Mouse (Mus musculus): ENCODE data around the gene Arl6ip4. TPM values are rescaled to one million over a fixed set of nuclear protein-coding genes. Genes with fewer than 3 reads are reported as not detected.
A peak's percentile ranks its signal among the peaks of the same experiment; 100 is the strongest.

Arl6ip4 gene
- polyA plus RNA-seq, 1 experiment: 31.5 TPM

DNA sequence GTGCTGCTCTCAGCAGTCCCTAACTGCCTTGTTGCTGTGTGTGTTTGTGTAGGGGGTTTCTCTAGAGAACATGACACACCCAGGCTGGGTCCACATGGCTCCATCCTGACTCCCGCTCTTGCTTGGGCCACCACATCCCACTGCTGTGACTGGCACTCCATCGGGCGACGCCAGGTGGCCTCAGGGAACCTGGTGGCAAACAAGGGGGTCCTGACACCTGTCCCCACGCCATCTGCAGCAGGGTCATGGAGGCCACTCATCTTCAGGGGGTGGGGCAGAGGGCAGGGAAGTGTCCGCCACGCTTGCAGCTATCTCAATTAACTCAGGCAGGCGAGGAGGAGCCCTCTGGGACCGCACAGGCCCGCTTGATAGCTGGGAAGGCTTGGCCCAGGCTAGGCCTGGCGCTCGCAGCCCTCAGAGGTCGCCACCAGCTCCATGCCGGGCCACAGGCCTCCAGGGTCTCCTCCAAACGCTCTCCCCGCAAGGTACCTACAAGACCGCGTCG, 20.8 kb upstream of the Arl6ip4 start:
- Histone ChIP-seq H3K4me1 (ENCODE audit: control insufficient read depth, insufficient read depth, low read length) (peaks cover 9% of the 10 kb centered on the region), H3K36me3 (ENCODE audit: control insufficient read depth, insufficient read depth, low read length) (no peaks in the 10 kb centered on the region), H3K4me3 (ENCODE audit: insufficient read depth, low read depth, low read length) (peak overlapping the region; percentile 76), H3K27me3 (replicated peaks; ENCODE audit: control insufficient read depth, insufficient read depth, low read length) (no peaks in the 10 kb centered on the region), H3K27ac (ENCODE audit: insufficient read depth, low read depth, low read length) (peak overlapping the region; percentile 34)
- no peak for TF ChIP-seq CTCF (conservative IDR thresholded peaks at IDR 0.05; ENCODE audit: insufficient read depth, insufficient read length, low read depth, low read length)
- TF ChIP-seq POLR2A (IDR thresholded peaks at IDR 0.05; ENCODE audit: low read depth, low read length): no peak
- DNase-seq: no peak
- WGBS: 14% methylated on average over 19 of the region's 19 CpGs

DNA sequence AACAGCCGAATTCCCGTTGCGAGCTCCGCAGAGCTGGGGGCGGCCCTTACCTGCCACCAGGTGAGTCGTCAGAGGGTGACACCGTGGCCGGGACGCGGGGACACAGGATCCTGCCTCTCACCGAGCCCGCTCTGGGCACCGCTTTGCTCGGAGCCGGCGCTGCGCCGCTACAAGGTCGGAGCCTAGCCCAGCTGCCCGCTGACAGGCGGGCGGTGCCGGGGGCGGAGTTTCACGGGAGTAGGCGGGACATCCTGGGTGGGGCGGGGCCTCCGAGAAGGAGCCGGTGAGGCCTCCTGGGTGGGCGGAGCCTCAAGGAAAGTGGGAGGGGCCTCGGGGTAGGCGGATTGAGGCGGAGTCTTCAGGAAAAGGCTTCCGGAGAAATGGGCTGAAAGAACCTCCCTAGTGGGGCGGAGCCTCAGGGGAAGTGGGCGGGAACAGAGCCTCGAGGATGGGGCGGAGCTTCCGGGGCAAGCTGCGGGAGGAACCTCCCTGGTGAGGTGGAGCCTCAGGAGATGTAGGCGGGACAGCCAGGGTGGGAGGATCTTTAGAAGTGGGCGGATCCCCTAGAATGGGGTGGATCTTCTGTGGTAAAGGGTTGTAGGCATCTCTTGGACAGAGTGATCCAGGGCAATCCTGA, 20.2 kb upstream of the Arl6ip4 start, which contains the start of gene Abcb9:
Abcb9 (minus strand) TSS at position 203 of the 637 bp plus-strand sequence.
- Histone ChIP-seq H3K4me3 (ENCODE audit: insufficient read depth, low read depth, low read length) (peak within 1 kb of the TSS; percentile 76), H3K36me3 (ENCODE audit: control insufficient read depth, insufficient read depth, low read length) (no peaks in the 10 kb centered on the region), H3K27ac (ENCODE audit: insufficient read depth, low read depth, low read length) (peak within 1 kb of the TSS; percentile 34), H3K4me1 (ENCODE audit: control insufficient read depth, insufficient read depth, low read length) (peaks cover 9% of the 10 kb centered on the region), H3K27me3 (replicated peaks; ENCODE audit: control insufficient read depth, insufficient read depth, low read length) (no peaks in the 10 kb centered on the region)
- DNase-seq: peak; percentile 100
- TF ChIP-seq CTCF (conservative IDR thresholded peaks at IDR 0.05; ENCODE audit: insufficient read depth, insufficient read length, low read depth, low read length) (no peak), POLR2A (IDR thresholded peaks at IDR 0.05; ENCODE audit: low read depth, low read length) (peak; percentile 53)
- 1% methylated on average over 42 of the region's 42 CpGs for WGBS

DNA sequence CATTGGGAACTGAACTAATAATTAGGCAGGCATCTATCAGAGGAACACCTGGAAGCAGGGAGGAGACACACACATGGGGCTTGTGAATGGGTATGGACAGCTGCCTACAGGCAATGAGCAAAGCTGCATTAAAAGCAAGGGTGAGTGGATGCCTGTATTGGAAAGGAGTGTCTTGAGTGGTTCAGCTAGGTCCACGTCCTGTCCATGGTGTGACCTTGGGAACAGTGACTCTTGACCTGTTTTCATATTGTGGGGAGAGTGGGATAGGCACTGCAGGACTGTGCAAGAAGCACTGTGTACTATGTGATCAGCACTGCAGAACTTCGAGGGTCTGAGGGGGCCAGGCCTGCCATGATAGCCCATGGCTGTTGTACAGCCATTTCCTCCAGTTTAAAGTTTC, 17.0 kb upstream of the Arl6ip4 start:
- Histone ChIP-seq H3K27ac (ENCODE audit: insufficient read depth, low read depth, low read length) (no peak overlapping the region), H3K4me3 (ENCODE audit: insufficient read depth, low read depth, low read length) (no peak overlapping the region), H3K4me1 (ENCODE audit: control insufficient read depth, insufficient read depth, low read length) (0 out of 2 replicates have a peak, but pooled peaks cover 4% of the 10 kb centered on the region), H3K27me3 (replicated peaks; ENCODE audit: control insufficient read depth, insufficient read depth, low read length) (no peaks in the 10 kb centered on the region), H3K36me3 (ENCODE audit: control insufficient read depth, insufficient read depth, low read length) (no peaks in the 10 kb centered on the region)
- DNase-seq: no peak
- 86% methylated on average over 2 of the region's 2 CpGs for WGBS
- no peak for TF ChIP-seq CTCF (conservative IDR thresholded peaks at IDR 0.05; ENCODE audit: insufficient read depth, insufficient read length, low read depth, low read length)
- no peak for TF ChIP-seq POLR2A (IDR thresholded peaks at IDR 0.05; ENCODE audit: low read depth, low read length)

DNA sequence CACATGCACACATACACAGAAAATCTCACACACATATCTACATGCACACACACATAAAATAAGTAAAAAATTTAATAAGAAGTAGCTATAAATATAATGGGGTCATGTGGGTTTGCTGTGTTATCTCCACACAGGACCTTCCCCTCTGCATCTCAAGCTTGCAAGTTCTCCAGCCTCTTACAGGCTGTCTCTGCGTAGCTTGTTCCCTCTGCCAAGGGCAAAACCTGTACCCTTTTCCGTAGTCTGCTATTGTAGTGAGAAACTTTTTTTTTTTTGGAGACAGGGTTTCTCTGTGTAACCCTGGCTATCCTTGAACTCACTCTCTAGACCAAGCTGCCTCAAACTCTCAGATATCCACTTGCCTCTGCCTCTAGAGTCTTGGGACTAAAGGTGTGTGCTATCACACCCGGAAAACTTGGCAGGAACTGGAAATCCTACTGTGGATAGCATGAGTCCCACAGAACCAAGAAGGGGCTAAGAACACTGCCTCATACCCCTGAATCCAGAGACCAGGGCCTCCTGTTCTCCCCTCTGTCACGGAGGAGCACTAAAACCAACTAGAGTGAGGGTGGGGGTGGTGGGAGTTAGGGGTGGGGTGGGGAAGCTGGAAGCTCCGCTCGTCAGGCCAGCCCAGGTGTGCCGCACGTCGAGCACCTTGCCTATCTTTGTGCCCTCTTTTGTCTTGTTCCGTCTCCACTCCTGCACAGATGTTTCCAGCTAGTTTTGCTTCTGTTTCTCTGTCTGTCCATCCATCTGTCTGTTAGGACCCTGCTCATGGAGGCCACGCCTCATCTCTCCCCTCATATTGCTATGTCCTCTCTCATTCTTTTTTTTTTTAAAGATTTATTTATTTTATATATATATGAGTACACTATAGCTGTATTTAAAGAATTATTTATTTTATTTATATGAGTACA, 15.5 kb upstream of the Arl6ip4 start:
- Histone ChIP-seq H3K4me3 (ENCODE audit: insufficient read depth, low read depth, low read length) (no peak overlapping the region), H3K27me3 (replicated peaks; ENCODE audit: control insufficient read depth, insufficient read depth, low read length) (no peaks in the 10 kb centered on the region), H3K4me1 (ENCODE audit: control insufficient read depth, insufficient read depth, low read length) (no peaks in the 10 kb centered on the region), H3K27ac (ENCODE audit: insufficient read depth, low read depth, low read length) (no peak overlapping the region), H3K36me3 (ENCODE audit: control insufficient read depth, insufficient read depth, low read length) (no peaks in the 10 kb centered on the region)
- no peak for DNase-seq
- 91% methylated on average over 11 of the region's 11 CpGs for WGBS
- TF ChIP-seq CTCF (conservative IDR thresholded peaks at IDR 0.05; ENCODE audit: insufficient read depth, insufficient read length, low read depth, low read length) (no peak), POLR2A (IDR thresholded peaks at IDR 0.05; ENCODE audit: low read depth, low read length) (no peak)

DNA sequence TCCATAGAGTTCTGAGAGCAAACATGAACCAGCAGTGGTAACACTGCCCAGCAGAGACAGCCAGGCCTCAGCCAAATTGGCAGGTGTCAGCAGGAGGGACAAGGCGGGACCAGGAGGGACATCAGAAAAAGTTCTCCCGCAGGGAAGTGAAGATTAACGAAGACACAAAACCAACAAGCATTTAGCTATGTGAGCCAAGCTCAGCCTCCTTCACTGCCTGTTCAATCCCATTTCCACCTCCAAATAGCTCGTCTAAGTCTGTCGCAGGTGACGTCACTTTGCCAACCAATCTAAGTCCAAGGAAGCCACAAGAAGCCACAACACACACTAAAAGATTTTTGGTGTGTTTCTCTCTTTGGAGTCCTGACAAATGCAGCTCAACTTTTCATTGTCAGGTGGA, 13.6 kb upstream of the Arl6ip4 start:
- 83% methylated on average over 6 of the region's 6 CpGs for whole genome bisulfite sequencing
- Histone ChIP-seq H3K4me3 (ENCODE audit: insufficient read depth, low read depth, low read length) (no peak overlapping the region), H3K36me3 (ENCODE audit: control insufficient read depth, insufficient read depth, low read length) (no peaks in the 10 kb centered on the region), H3K27ac (ENCODE audit: insufficient read depth, low read depth, low read length) (no peak overlapping the region), H3K27me3 (replicated peaks; ENCODE audit: control insufficient read depth, insufficient read depth, low read length) (no peaks in the 10 kb centered on the region), H3K4me1 (ENCODE audit: control insufficient read depth, insufficient read depth, low read length) (no peaks in the 10 kb centered on the region)
- no peak for TF ChIP-seq CTCF (conservative IDR thresholded peaks at IDR 0.05; ENCODE audit: insufficient read depth, insufficient read length, low read depth, low read length)
- TF ChIP-seq POLR2A (IDR thresholded peaks at IDR 0.05; ENCODE audit: low read depth, low read length): no peak
- no peak for DNase-seq

DNA sequence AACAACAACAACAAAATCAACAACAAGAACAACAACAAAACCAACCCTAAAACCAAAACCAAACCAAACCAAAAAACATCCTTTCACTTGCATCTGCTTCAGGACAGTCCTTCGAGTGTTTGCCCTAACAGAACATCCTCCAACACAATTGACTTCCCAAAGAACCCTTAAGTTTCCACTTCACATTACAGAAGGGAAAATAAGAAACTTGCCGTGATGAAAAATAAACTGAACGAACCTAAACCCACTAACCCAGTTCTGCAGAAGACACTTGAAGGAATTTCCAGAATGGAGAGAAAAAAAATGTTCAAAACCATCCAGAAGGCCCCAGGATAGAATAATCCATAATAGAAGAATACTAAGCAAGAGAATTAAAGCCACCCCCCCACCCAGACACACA, 12.9 kb upstream of the Arl6ip4 start:
- Histone ChIP-seq H3K4me3 (ENCODE audit: insufficient read depth, low read depth, low read length) (no peak overlapping the region), H3K4me1 (ENCODE audit: control insufficient read depth, insufficient read depth, low read length) (no peaks in the 10 kb centered on the region), H3K27ac (ENCODE audit: insufficient read depth, low read depth, low read length) (no peak overlapping the region), H3K36me3 (ENCODE audit: control insufficient read depth, insufficient read depth, low read length) (no peaks in the 10 kb centered on the region), H3K27me3 (replicated peaks; ENCODE audit: control insufficient read depth, insufficient read depth, low read length) (no peaks in the 10 kb centered on the region)
- WGBS: 89% methylated on average over 3 of the region's 3 CpGs
- DNase-seq: no peak
- TF ChIP-seq CTCF (conservative IDR thresholded peaks at IDR 0.05; ENCODE audit: insufficient read depth, insufficient read length, low read depth, low read length): no peak
- TF ChIP-seq POLR2A (IDR thresholded peaks at IDR 0.05; ENCODE audit: low read depth, low read length): no peak

DNA sequence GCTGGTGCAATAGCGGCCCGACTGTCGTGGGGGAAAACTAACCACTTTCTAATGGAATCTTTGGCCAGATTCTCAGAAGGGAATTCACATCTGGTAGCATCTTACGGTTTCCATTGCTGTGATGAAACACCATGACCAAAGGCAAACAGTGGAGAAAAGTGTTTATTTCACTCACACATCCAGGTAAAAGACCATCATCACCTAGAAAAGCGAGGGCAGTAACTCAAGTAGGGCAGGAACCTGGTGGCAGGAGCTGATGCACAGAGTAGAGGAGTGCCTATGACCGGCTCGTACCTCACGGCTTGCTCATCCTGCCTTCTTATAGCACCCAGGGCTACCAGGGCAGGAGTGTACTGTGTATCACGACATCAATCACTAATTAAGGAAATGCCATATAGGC, 12.3 kb upstream of the Arl6ip4 start:
- no peak for DNase-seq
- Histone ChIP-seq H3K36me3 (ENCODE audit: control insufficient read depth, insufficient read depth, low read length) (no peaks in the 10 kb centered on the region), H3K27me3 (replicated peaks; ENCODE audit: control insufficient read depth, insufficient read depth, low read length) (no peaks in the 10 kb centered on the region), H3K4me3 (ENCODE audit: insufficient read depth, low read depth, low read length) (no peak overlapping the region), H3K4me1 (ENCODE audit: control insufficient read depth, insufficient read depth, low read length) (no peaks in the 10 kb centered on the region), H3K27ac (ENCODE audit: insufficient read depth, low read depth, low read length) (no peak overlapping the region)
- no peak for TF ChIP-seq POLR2A (IDR thresholded peaks at IDR 0.05; ENCODE audit: low read depth, low read length)
- no peak for TF ChIP-seq CTCF (conservative IDR thresholded peaks at IDR 0.05; ENCODE audit: insufficient read depth, insufficient read length, low read depth, low read length)
- 93% methylated on average over 9 of the region's 9 CpGs for WGBS
